Mouse (Mus musculus) induced T-regulatory cell, adult 2 months (primary cell): ENCODE measurements around the gene Zfand4.
"Not testable (repeated sequence)": the region's sequence is repeated elsewhere in the genome, so short reads cannot be mapped to it uniquely, and the experiment has no call there.

Experiments used
- DNase-seq: peaks from one replicate; pipeline ENCODE4 v3.0.0-alpha.2; 2012; ENCODE audit warnings: low read depth

Gene Zfand4

GRCm38 (mm10) chr6:116264018-116264651 is at the start of gene Zfand4:
Gene Zfand4 (plus strand): TSS chr6:116264222.
- peak; percentile 93 for DNase-seq

DNA sequence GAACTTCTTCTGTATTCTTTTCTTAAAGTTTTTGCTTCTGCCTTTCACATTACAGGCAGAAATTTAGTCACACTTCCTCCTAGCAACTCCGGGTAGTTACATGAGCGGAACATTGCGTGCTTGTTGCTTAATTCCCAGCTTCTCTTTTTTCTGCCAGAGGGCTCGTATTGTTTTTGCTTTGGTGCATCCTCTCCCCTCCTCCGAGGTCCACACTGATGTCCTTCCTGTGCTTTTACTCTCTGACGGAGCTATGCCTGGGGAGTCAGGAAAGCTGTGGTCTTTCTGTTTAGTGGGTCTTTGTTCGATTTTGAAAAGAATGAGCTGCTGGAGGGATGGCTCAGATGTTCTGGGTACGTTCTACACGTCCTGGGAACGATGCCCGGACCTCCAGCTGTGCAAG is 36.3 kb upstream of the Zfand4 start:
- DNase-seq, result no peak

GRCm38 (mm10) chr6:116228785-116229525 is 35.1 kb upstream of the Zfand4 start:
- DNase-seq, result peak; percentile 70

- not testable (repeated sequence) for DNase-seq
Measured at GRCm38 (mm10) chr6:116234821-116235220, 29.2 kb upstream of the Zfand4 start.

- no peak for DNase-seq
Measured at GRCm38 (mm10) chr6:116235336-116235735, 28.7 kb upstream of the Zfand4 start.

- no peak for DNase-seq
Measured at GRCm38 (mm10) chr6:116238083-116238482, 25.9 kb upstream of the Zfand4 start.

DNA sequence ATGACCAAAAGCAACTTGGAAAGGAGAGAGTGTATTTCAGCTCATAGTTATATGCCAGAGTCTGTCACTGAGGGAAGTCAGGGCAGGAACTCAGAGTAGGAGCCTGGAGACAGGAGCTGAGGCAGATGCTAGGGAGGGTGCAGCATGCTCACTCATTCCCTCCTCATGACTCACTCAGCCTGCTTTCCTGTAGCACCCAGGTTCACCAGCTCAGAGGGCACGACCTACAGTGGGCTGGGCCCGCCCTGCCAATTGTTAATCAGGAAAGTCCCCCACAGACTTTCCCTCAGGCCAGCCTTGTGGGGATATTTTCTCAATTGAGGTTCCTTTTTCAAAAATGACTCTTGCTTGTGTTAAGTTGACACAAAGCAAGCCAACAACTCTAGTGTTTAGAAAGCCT is 23.7 kb upstream of the Zfand4 start:
- DNase-seq, result no peak

- no peak for DNase-seq
Measured at GRCm38 (mm10) chr6:116259649-116260048, 4.4 kb upstream of the Zfand4 start.

DNA sequence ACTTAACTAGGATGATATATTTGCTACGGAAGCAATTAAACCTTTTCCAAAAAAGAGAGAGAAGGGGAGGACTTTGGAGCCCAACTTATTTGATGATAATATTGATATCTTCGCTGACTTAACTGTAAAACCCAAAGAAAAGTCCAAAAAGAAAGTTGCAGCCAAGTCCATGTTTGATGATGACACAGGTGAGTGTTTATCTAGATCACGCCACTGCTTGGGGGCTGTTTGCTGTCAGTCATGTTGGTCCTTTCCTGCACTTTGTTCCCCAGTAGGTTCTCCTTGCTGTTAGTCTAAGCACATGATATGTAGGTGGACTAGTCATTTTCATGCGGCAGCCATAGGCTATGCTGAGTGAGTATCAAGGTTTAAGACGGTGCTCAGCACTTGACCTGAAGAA is 3.5 kb upstream of the Zfand4 start:
- DNase-seq, result no peak

DNA sequence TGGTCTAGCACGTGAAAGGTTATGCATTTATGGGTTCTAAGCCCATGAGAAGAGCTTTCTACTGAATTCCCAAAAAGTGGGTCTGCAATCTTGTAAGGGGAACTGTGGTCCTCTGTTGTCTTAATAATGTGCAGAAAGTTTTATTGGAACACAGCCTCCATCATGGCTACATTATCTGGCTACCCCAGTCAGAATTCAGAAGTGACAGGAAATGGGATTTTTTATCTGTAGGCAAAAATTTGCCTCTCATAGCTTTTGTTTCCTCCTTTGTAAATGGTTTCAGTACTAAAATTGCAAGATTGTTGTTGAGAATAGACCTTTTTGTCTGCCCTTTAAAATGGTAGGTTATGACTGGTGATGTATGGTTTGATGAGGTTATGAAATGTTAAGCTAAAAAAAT is 1.2 kb upstream of the Zfand4 start:
- DNase-seq, result peak; percentile 5

- DNase-seq, result no peak
Measured at GRCm38 (mm10) chr6:116264836-116265235, 814 bp downstream of the Zfand4 start.

GRCm38 (mm10) chr6:116265603-116266002 is 1.6 kb downstream of the Zfand4 start:
- DNase-seq, result no peak

DNA sequence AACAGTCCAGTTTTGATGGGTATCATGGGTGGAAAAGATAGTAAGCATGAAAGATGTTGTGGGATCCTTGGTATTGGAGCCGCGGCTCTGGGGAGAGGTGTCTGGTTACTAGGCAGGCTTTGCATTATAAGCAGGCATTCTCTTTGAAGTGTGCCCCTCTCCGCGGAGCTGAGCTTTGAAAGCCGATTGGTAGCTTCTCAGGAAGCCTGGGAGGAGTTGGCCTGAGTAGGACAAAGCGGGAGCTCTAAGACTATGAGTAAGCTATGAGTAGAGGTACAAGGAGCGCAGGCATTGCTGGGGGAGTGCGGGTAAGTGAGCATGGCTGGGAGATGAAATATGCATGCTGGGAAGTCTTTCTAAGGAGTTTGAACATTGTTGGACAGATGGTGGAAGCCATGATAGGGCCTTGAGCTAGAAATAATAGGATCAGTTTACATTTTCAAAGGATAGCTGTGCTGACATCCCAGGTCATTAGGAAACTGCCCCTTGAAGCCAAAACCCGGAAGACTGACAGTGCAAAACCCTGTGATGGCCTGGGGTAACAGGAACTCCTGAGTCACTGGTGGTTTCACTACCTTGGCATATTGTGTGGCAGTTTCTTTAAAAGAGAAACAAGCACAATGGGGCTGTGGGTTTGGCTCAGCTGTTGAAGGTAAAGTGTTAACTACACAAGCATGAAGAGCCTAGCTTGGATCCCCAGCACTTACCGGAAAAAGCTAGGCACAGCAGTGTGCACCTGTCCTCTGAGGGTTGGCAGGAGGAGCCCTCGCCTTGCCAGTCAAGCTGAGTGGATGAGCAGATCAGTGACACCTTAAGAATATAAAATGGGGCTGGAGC is 2.5 kb downstream of the Zfand4 start:
- peak; percentile 43 for DNase-seq

GRCm38 (mm10) chr6:116267110-116267423 is 3.0 kb downstream of the Zfand4 start:
- DNase-seq, result no peak

GRCm38 (mm10) chr6:116275695-116276094 is 11.7 kb downstream of the Zfand4 start:
- DNase-seq, result no peak

DNA sequence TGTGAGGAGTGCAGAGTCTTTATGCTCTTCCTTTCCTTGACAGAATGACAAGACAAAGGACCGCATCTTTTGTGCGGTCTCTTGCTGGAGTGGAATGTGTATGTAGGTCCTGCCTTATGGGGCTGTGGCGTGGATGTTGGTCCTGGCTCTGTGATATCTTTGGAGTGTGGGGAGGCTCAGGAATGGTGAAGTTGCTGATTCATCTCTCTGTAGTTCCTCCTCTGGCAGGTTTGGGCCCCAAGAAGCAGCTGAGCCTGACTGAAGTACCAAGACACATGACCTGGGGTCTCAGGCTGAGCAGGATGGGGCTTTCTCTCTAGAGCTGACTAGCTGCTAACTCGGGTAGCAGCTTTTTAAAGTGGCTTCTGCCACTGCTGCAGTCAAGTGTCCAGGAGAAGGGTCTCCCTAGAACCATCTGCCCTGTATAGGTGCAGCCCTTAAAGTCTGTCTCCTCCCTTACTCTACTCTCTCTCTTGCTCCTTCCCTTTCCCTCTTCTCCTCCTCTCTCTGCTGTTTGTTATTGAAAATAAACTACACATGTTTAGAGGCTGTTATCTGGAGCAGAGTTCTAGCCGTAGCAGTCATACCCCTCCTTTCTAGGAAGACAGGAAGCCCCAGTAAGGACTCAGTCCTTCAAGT is 14.8 kb downstream of the Zfand4 start:
- no peak for DNase-seq

GRCm38 (mm10) chr6:116281014-116281413 is 17.0 kb downstream of the Zfand4 start:
- DNase-seq, result no peak

- DNase-seq, result peak; percentile 74
Measured at GRCm38 (mm10) chr6:116282546-116282945, 18.5 kb downstream of the Zfand4 start.

DNA sequence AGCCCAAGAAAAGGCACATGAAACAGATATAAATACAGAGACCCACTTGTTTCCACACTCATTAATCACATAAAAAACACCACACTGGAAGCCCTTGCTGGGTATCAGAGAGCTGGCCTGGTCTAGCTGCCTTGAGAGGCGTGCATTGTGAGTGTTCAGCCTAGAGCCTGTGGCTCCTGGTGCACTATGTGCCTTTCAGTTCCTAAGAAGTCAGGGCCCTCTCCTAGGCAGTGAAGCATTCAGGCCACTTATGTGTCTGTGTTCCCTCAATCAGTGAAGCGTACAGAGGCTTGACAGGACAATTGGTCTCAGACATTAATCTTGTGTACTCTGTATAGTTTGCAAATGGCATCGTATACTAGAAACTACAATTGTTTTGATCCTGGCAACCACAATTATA is 19.3 kb downstream of the Zfand4 start:
- DNase-seq, result no peak

- no peak for DNase-seq
Measured at GRCm38 (mm10) chr6:116286321-116286720, 22.3 kb downstream of the Zfand4 start.

GRCm38 (mm10) chr6:116286870-116287575 is 23.0 kb downstream of the Zfand4 start:
- no peak for DNase-seq

GRCm38 (mm10) chr6:116311411-116311810 is 47.4 kb downstream of the Zfand4 start:
- peak; percentile 5 for DNase-seq
